9 mouse cellular contexts compared by ENCODE assay signal in genomic region chr1:52149934-52150346, GRCm38 (mm10). TPM values are rescaled to one million over a fixed set of nuclear protein-coding genes. Genes with fewer than 3 reads are reported as not detected.
DNase-seq lines count a peak whose midpoint lies in the region; ATAC-seq and TF ChIP-seq lines count a peak whose summit lies in the region.
"Had no signal": no experiment of that assay in that cellular context is flagged by ENCODE, and none has a peak within 500 bp of the region (broad histone marks: within the 10 kb centered on the region; RNA-seq: fewer than 3 reads in every experiment).

No protein-coding gene starts in this region.

- peak; percentile 69 for ATAC-seq in forebrain, embryonic 15.5 days (replicated peaks)
- no peak for ATAC-seq in forebrain, embryonic 12.5 days (ENCODE audit: low FRiP score)
- ATAC-seq in intestine, embryonic 16.5 days: peak; percentile 68
- peak; percentile 78 for ATAC-seq in liver, postnatal 0 days

- TF ChIP-seq EP300 in liver, postnatal 0 days (IDR thresholded peaks at IDR 0.05; ENCODE audit: low read depth): no peak

- H3K36me3 ChIP-seq in forebrain, embryonic 15.5 days: no peaks in the 10 kb centered on the region
- H3K36me3 ChIP-seq in forebrain, embryonic 12.5 days (replicated peaks): no peaks in the 10 kb centered on the region
- H3K36me3 ChIP-seq in intestine, embryonic 16.5 days (ENCODE audit: control insufficient read depth, insufficient read depth, low read length): no peaks in the 10 kb centered on the region; the same call in 1 of the 2 replicates
- peaks cover 98% of the 10 kb centered on the region for H3K36me3 ChIP-seq in liver, postnatal 0 days (replicated peaks; ENCODE audit: insufficient read depth, low read length)

- H3K27me3 ChIP-seq in forebrain, embryonic 15.5 days: no peaks in the 10 kb centered on the region
- H3K27me3 ChIP-seq in forebrain, embryonic 12.5 days: no peaks in the 10 kb centered on the region
- no peaks in the 10 kb centered on the region for H3K27me3 ChIP-seq in intestine, embryonic 16.5 days (replicated peaks; ENCODE audit: control insufficient read depth, insufficient read depth, low read length)
- no peaks in the 10 kb centered on the region for H3K27me3 ChIP-seq in liver, postnatal 0 days (ENCODE audit: insufficient read depth, low read length)
- H3K27me3 ChIP-seq: CH12.LX had no signal

- no peaks in the 10 kb centered on the region for H3K9me3 ChIP-seq in forebrain, embryonic 15.5 days
- no peaks in the 10 kb centered on the region for H3K9me3 ChIP-seq in forebrain, embryonic 12.5 days
- H3K9me3 ChIP-seq in intestine, embryonic 16.5 days (ENCODE audit: control insufficient read depth, low read length): no peaks in the 10 kb centered on the region
- H3K9me3 ChIP-seq in liver, postnatal 0 days (ENCODE audit: low read length): no peaks in the 10 kb centered on the region

- no peak overlapping the region for H3K9ac ChIP-seq in forebrain, embryonic 15.5 days (replicated peaks)
- H3K9ac ChIP-seq in forebrain, embryonic 12.5 days: no peak overlapping the region
- H3K9ac ChIP-seq in intestine, embryonic 16.5 days (ENCODE audit: low read depth, low read length): no peak overlapping the region
- no peak overlapping the region for H3K9ac ChIP-seq in liver, postnatal 0 days (replicated peaks)

- peaks cover 8% of the 10 kb centered on the region; the same call in 1 of the 2 replicates for H3K4me1 ChIP-seq in forebrain, embryonic 15.5 days
- H3K4me1 ChIP-seq in forebrain, embryonic 12.5 days: peaks cover 8% of the 10 kb centered on the region
- H3K4me1 ChIP-seq in intestine, embryonic 16.5 days (ENCODE audit: control insufficient read depth, insufficient read depth, low read length): peaks cover 14% of the 10 kb centered on the region
- no peaks in the 10 kb centered on the region for H3K4me1 ChIP-seq in liver, postnatal 0 days (ENCODE audit: insufficient read depth)

- peak; percentile 82 for DNase-seq in cerebellum, adult 8-10 months
- peak; percentile 71 for DNase-seq in gastrocnemius, postnatal 25 days
- DNase-seq in liver, postnatal 0 days: peak; percentile 50
- peak; percentile 48 for DNase-seq in right cerebral cortex, postnatal 25 days
- DNase-seq in kidney, postnatal 10 days: no peak

- H3K27ac ChIP-seq in forebrain, embryonic 15.5 days (replicated peaks): peak overlapping the region; percentile 56
- no peak overlapping the region for H3K27ac ChIP-seq in forebrain, embryonic 12.5 days
- 0 out of 2 replicates have a peak overlapping the region, but pooled peaks have one; percentile 7 for H3K27ac ChIP-seq in intestine, embryonic 16.5 days (ENCODE audit: low read length)
- H3K27ac ChIP-seq in liver, postnatal 0 days (ENCODE audit: low read depth): no peak overlapping the region

- H3K4me3 ChIP-seq in forebrain, embryonic 15.5 days: no peak overlapping the region
- H3K4me3 ChIP-seq in forebrain, embryonic 12.5 days (replicated peaks): no peak overlapping the region
- H3K4me3 ChIP-seq in intestine, embryonic 16.5 days (ENCODE audit: low read length): no peak overlapping the region
- no peak overlapping the region for H3K4me3 ChIP-seq in liver, postnatal 0 days (ENCODE audit: low read depth, low read length)

- no peak for TF ChIP-seq CTCF in liver, postnatal 0 days (IDR thresholded peaks at IDR 0.05; ENCODE audit: low read depth)

- H3K4me2 ChIP-seq in forebrain, embryonic 15.5 days (replicated peaks): no peak overlapping the region
- H3K4me2 ChIP-seq in forebrain, embryonic 12.5 days: no peak overlapping the region
- no peak overlapping the region for H3K4me2 ChIP-seq in intestine, embryonic 16.5 days (ENCODE audit: low read depth, low read length)
- H3K4me2 ChIP-seq in liver, postnatal 0 days (ENCODE audit: low read depth, low read length): no peak overlapping the region

- WGBS in forebrain, embryonic 15.5 days: 47% methylated on average over 9 of the region's 9 CpGs
- WGBS in forebrain, embryonic 12.5 days: 65% methylated on average over 9 of the region's 9 CpGs
- 42% methylated on average over 9 of the region's 9 CpGs for WGBS in intestine, embryonic 16.5 days
- 48% methylated on average over 9 of the region's 9 CpGs for WGBS in liver, postnatal 0 days (ENCODE audit: insufficient replicate concordance)

RNA-seq across cellular contexts. Expression of gene Stat1, which starts 30.7 kb away (rescaled TPM):
- 10.0 and 11.4 TPM in 2 replicates for polyA plus RNA-seq in forebrain, embryonic 15.5 days (2015; fragmentation: Nextera tagmentation; extraction: Ambion mirVana)
- polyA plus RNA-seq in forebrain, embryonic 12.5 days (2016; fragmentation: Nextera tagmentation; extraction: Ambion mirVana): 14.7 and 15.4 TPM in 2 replicates
- total RNA-seq in gastrocnemius, postnatal 25 days (2021): 10 to 100 TPM; 12.2 to 13.4 TPM
- 30.3 and 33.4 TPM in 2 replicates for polyA plus RNA-seq in intestine, embryonic 16.5 days (2015; fragmentation: Nextera tagmentation; extraction: Ambion mirVana)
- polyA plus RNA-seq in liver, postnatal 0 days (2015; fragmentation: Nextera tagmentation; extraction: Ambion mirVana): 31.2 and 33.7 TPM in 2 replicates

Comparison
In these comparisons a context has a peak if more than half of its experiments do, and no peak if none do; other contexts are left out.
1. H3K27ac ChIP-seq: peak in forebrain, embryonic 15.5 days (single experiment) and intestine, embryonic 16.5 days (single experiment); none in forebrain, embryonic 12.5 days (single experiment) and liver, postnatal 0 days (single experiment).